Mouse (Mus musculus): ENCODE data around the gene Mgat5b.

- no peak for TF ChIP-seq CTCF (IDR thresholded peaks at IDR 0.05)
- TF ChIP-seq EP300 (IDR thresholded peaks at IDR 0.05; ENCODE audit: insufficient read depth, low read depth, low read length): no peak
Measured at GRCm38 (mm10) chr11:116878454-116878853, 40.2 kb upstream of the Mgat5b start.

All from heart, adult 2 months (tissue).